Mouse (Mus musculus): ENCODE data around the gene Fgfr2.

DNA sequence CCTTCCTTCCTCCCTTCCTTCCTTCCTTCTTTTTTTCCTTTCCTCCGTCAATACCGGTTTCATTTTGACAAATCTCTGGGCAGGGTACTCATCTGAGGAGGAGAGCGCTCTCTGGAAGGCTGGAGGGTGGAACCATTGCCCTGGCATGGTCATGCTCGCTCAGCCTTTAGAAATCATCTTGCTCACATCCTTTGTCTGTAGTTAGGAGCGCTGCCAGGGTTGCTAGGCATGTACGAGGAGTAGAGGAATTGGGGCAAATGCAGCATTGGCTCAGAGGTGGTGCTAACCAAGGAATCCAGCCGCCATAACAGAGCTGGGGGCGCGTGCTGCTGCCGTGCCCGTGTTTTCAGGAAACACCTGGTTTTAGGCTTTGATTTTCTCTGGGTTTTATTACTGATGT lies 491.8 kb downstream of the Fgfr2 start:
- TF ChIP-seq POLR2A (IDR thresholded peaks at IDR 0.05; ENCODE audit: borderline replicate concordance, extremely low read depth, insufficient read depth, insufficient read length, poor library complexity, severe bottlenecking) (no peak), CTCF (IDR thresholded peaks at IDR 0.05; ENCODE audit: borderline replicate concordance, extremely low read depth, insufficient read depth, insufficient read length) (no peak)

Measured in brain, embryonic 14.5 days (tissue).